Mouse (Mus musculus) intestine, embryonic 16.5 days (tissue): ENCODE results near the gene Prdx5. TPM values are rescaled to one million over a fixed set of nuclear protein-coding genes. Genes with fewer than 3 reads are reported as not detected.

ENCODE experiments used
- ATAC-seq: fragments of 200-750 bp; cut with Nextera tagmentation; 2 replicates; pipeline ENCODE4 v1.8.0; 2017; ENCODE audit warnings: moderate TSS enrichment, moderate library complexity
- H3K27ac ChIP-seq: fragments of 300-500 bp; sonication (generic); 2 replicates; pipeline ENCODE4 v1.5.1; 2014; ENCODE audit warnings: mild to moderate bottlenecking, low read length
- H3K27me3 ChIP-seq: fragments of 300-500 bp; sonication (generic); replicated peaks from 2 replicates; pipeline ENCODE4 v1.6.1; 2014; ENCODE audit warnings: low read length, control low read depth, mixed read lengths; ENCODE audit not compliant: control insufficient read depth, insufficient read depth
- H3K36me3 ChIP-seq: fragments of 300-500 bp; sonication (generic); 2 replicates; pipeline ENCODE4 v1.6.1; 2014; ENCODE audit warnings: low read length, control low read depth; ENCODE audit not compliant: control insufficient read depth, insufficient read depth
- H3K4me1 ChIP-seq: fragments of 300-500 bp; sonication (generic); 2 replicates; pipeline ENCODE4 v1.6.1; 2014; ENCODE audit warnings: low read length, control low read depth, mixed read lengths; ENCODE audit not compliant: control insufficient read depth, insufficient read depth
- H3K4me2 ChIP-seq: fragments of 300-500 bp; sonication (generic); 2 replicates; pipeline ENCODE4 v1.6.1; 2014; ENCODE audit warnings: low read depth, low read length, control low read depth
- H3K4me3 ChIP-seq: fragments of 300-500 bp; sonication (generic); 2 replicates; pipeline ENCODE4 v1.5.1; 2014; ENCODE audit warnings: mild to moderate bottlenecking, low read length
- H3K9ac ChIP-seq: fragments of 300-500 bp; sonication (generic); 2 replicates; pipeline ENCODE4 v1.6.1; 2014; ENCODE audit warnings: low read depth, low read length
- H3K9me3 ChIP-seq: fragments of 300-500 bp; sonication (generic); 2 replicates; pipeline ENCODE4 v1.6.1; 2016; ENCODE audit warnings: low read length, control low read depth; ENCODE audit not compliant: control insufficient read depth
- WGBS: fragments of 180-500 bp; shearing (Covaris S2); extraction: QIAGEN DNeasy Blood & Tissue Kit; methylation state at CpG from one replicate; pipeline ENCODE4 v1.1.7; 2014; 5-methylcytosine and 5-hydroxymethylcytosine counted together
- polyA plus RNA-seq: library from polyadenylated mRNA; unstranded; fragments of >200 nt; fragmentation: Nextera tagmentation; extraction: Ambion mirVana; gene quantifications from 2 replicates; pipeline ENCODE4 v1.2.1, GENCODE M21; 2015

The Prdx5 gene
- polyA plus RNA-seq, 1 experiment from 2014 or later, result 234 TPM

GRCm38 (mm10) chr19:6949532-6949931, 39.6 kb upstream of the Prdx5 start:
- WGBS, result 77% methylated on average over 5 of the region's 5 CpGs
- H3K9me3 ChIP-seq, result no peaks in the 10 kb centered on the region
- H3K27me3 ChIP-seq, result no peaks in the 10 kb centered on the region
- H3K27ac ChIP-seq, result peak overlapping the region; percentile 98
- H3K9ac ChIP-seq, result peak overlapping the region; percentile 35; the same call in 1 of the 2 replicates
- H3K36me3 ChIP-seq, result peaks cover 8% of the 10 kb centered on the region; the same call in 1 of the 2 replicates
- H3K4me3 ChIP-seq, result no peak overlapping the region
- peak overlapping the region; percentile 80 for H3K4me2 ChIP-seq
- 0 out of 2 replicates have a peak, but pooled peaks have one; percentile 14 for ATAC-seq
- H3K4me1 ChIP-seq, result peaks cover 53% of the 10 kb centered on the region

- H3K27ac ChIP-seq, result no peak overlapping the region
- 0 out of 2 replicates have a peak overlapping the region, but pooled peaks have one; percentile 37 for H3K9ac ChIP-seq
- H3K36me3 ChIP-seq, result 0 out of 2 replicates have a peak, but pooled peaks cover 1% of the 10 kb centered on the region
- no peak for ATAC-seq
- H3K4me3 ChIP-seq, result no peak overlapping the region
- 84% methylated on average over 4 of the region's 4 CpGs for WGBS
- H3K4me2 ChIP-seq, result no peak overlapping the region
- peaks cover 42% of the 10 kb centered on the region for H3K4me1 ChIP-seq
- no peaks in the 10 kb centered on the region for H3K9me3 ChIP-seq
- no peaks in the 10 kb centered on the region for H3K27me3 ChIP-seq
Observed at GRCm38 (mm10) chr19:6948186-6948585, 38.3 kb upstream of the Prdx5 start.

GRCm38 (mm10) chr19:6947742-6948141, 37.8 kb upstream of the Prdx5 start:
- no peaks in the 10 kb centered on the region for H3K9me3 ChIP-seq
- no peak overlapping the region for H3K4me2 ChIP-seq
- H3K4me1 ChIP-seq, result peaks cover 42% of the 10 kb centered on the region
- H3K4me3 ChIP-seq, result no peak overlapping the region
- 0 out of 2 replicates have a peak overlapping the region, but pooled peaks have one; percentile 37 for H3K9ac ChIP-seq
- H3K27me3 ChIP-seq, result no peaks in the 10 kb centered on the region
- no peaks in the 10 kb centered on the region for H3K36me3 ChIP-seq
- ATAC-seq, result no peak
- 34% methylated on average over 4 of the region's 4 CpGs for WGBS
- no peak overlapping the region for H3K27ac ChIP-seq

- no peak overlapping the region for H3K27ac ChIP-seq
- peaks cover 33% of the 10 kb centered on the region for H3K4me1 ChIP-seq
- WGBS, result 92% methylated on average over 6 of the region's 6 CpGs
- no peaks in the 10 kb centered on the region for H3K27me3 ChIP-seq
- no peak overlapping the region for H3K4me2 ChIP-seq
- no peaks in the 10 kb centered on the region for H3K36me3 ChIP-seq
- no peak overlapping the region for H3K9ac ChIP-seq
- no peak for ATAC-seq
- H3K4me3 ChIP-seq, result no peak overlapping the region
- no peaks in the 10 kb centered on the region for H3K9me3 ChIP-seq
Observed at GRCm38 (mm10) chr19:6943709-6944108, 33.8 kb upstream of the Prdx5 start.

GRCm38 (mm10) chr19:6942764-6943163, 32.9 kb upstream of the Prdx5 start:
- Histone ChIP-seq H3K4me2 (peak overlapping the region; percentile 91), H3K4me3 (peak overlapping the region; percentile 93), H3K36me3 (no peaks in the 10 kb centered on the region), H3K27ac (peak overlapping the region; percentile 99), H3K9me3 (no peaks in the 10 kb centered on the region), H3K4me1 (peaks cover 28% of the 10 kb centered on the region), H3K9ac (peak overlapping the region; percentile 97), H3K27me3 (no peaks in the 10 kb centered on the region)
- WGBS, result 30% methylated on average over 5 of the region's 5 CpGs
- peak; percentile 7; the same call in 1 of the 2 replicates for ATAC-seq

- no peaks in the 10 kb centered on the region for H3K36me3 ChIP-seq
- no peaks in the 10 kb centered on the region for H3K9me3 ChIP-seq
- H3K9ac ChIP-seq, result peak within 1 kb of the TSS; percentile 97
- peak within 1 kb of the TSS; percentile 93 for H3K4me3 ChIP-seq
- peaks cover 28% of the 10 kb centered on the region for H3K4me1 ChIP-seq
- ATAC-seq, result peak; percentile 90
- WGBS, result under 1% methylated on average over 27 of the region's 27 CpGs
- peak within 1 kb of the TSS; percentile 91 for H3K4me2 ChIP-seq
- H3K27me3 ChIP-seq, result no peaks in the 10 kb centered on the region
- peak within 1 kb of the TSS; percentile 99 for H3K27ac ChIP-seq
Observed at GRCm38 (mm10) chr19:6942249-6942691, 32.4 kb upstream of the Prdx5 start, which contains the start of gene Gpr137. Gene Gpr137 (minus strand): TSS chr19:6942480.

GRCm38 (mm10) chr19:6941372-6942248, 31.7 kb upstream of the Prdx5 start, which contains the start of gene Bad:
Gene Bad (plus strand): TSS chr19:6941861.
- peak; percentile 82 for ATAC-seq

GRCm38 (mm10) chr19:6940396-6941351, 30.8 kb upstream of the Prdx5 start:
- Histone ChIP-seq H3K27ac (peak overlapping the region; percentile 43; the same call in 1 of the 2 replicates), H3K4me3 (peak overlapping the region; percentile 93), H3K9ac (peak overlapping the region; percentile 80), H3K4me1 (peaks cover 22% of the 10 kb centered on the region), H3K27me3 (0 out of 2 replicates have a peak, but pooled peaks cover 3% of the 10 kb centered on the region), H3K4me2 (peak overlapping the region; percentile 91), H3K36me3 (no peaks in the 10 kb centered on the region), H3K9me3 (no peaks in the 10 kb centered on the region)
- ATAC-seq, result peak; percentile 2; the same call in 1 of the 2 replicates
- WGBS, result 19% methylated on average over 29 of the region's 29 CpGs

More at GRCm38 (mm10) chr19:6941372-6942248, 31.7 kb upstream of the Prdx5 start, which contains the start of gene Bad:
- peak within 1 kb of the TSS; percentile 91 for H3K4me2 ChIP-seq
- H3K27ac ChIP-seq, result peak within 1 kb of the TSS; percentile 99
- H3K9ac ChIP-seq, result peak within 1 kb of the TSS; percentile 97
- H3K27me3 ChIP-seq, result no peaks in the 10 kb centered on the region
- H3K9me3 ChIP-seq, result no peaks in the 10 kb centered on the region
- under 1% methylated on average over 83 of the region's 83 CpGs for WGBS
- H3K4me1 ChIP-seq, result peaks cover 23% of the 10 kb centered on the region
- H3K4me3 ChIP-seq, result peak within 1 kb of the TSS; percentile 93
- H3K36me3 ChIP-seq, result no peaks in the 10 kb centered on the region
